Mouse (Mus musculus): ENCODE measurements around the gene Tmem53. TPM values are rescaled to one million over a fixed set of nuclear protein-coding genes. Genes with fewer than 3 reads are reported as not detected.
A peak's percentile ranks its signal among the peaks of the same experiment; 100 is the strongest.

The Tmem53 gene
- polyA plus RNA-seq, 1 experiment, result 7.0 TPM

- no peaks in the 10 kb centered on the region for H3K4me1 ChIP-seq (ENCODE audit: control insufficient read depth, insufficient read depth, low read length)
- no peaks in the 10 kb centered on the region for H3K27me3 ChIP-seq (ENCODE audit: control insufficient read depth, insufficient read depth, low read length)
- no peak overlapping the region for H3K4me3 ChIP-seq (replicated peaks; ENCODE audit: insufficient read depth, low read depth, low read length)
- 89% methylated on average over 2 of the region's 2 CpGs for WGBS
- no peak overlapping the region for H3K27ac ChIP-seq (ENCODE audit: insufficient read depth, low read length)
- TF ChIP-seq POLR2A (IDR thresholded peaks at IDR 0.05; ENCODE audit: borderline replicate concordance, insufficient read depth, low read length) (no peak), CTCF (IDR thresholded peaks at IDR 0.05; ENCODE audit: borderline replicate concordance, insufficient read depth, low read depth, low read length) (no peak)
- no peak for DNase-seq
Observed at GRCm38 (mm10) chr4:117231208-117231607, 20.5 kb upstream of the Tmem53 start.

GRCm38 (mm10) chr4:117234166-117234741 lies 17.5 kb upstream of the Tmem53 start:
- DNase-seq, result no peak
- no peak overlapping the region for H3K27ac ChIP-seq (ENCODE audit: insufficient read depth, low read length)
- TF ChIP-seq POLR2A (IDR thresholded peaks at IDR 0.05; ENCODE audit: borderline replicate concordance, insufficient read depth, low read length) (no peak), CTCF (IDR thresholded peaks at IDR 0.05; ENCODE audit: borderline replicate concordance, insufficient read depth, low read depth, low read length) (no peak)
- no peaks in the 10 kb centered on the region for H3K4me1 ChIP-seq (ENCODE audit: control insufficient read depth, insufficient read depth, low read length)
- H3K4me3 ChIP-seq (replicated peaks; ENCODE audit: insufficient read depth, low read depth, low read length), result no peak overlapping the region
- 89% methylated on average over 7 of the region's 7 CpGs for WGBS
- no peaks in the 10 kb centered on the region for H3K27me3 ChIP-seq (ENCODE audit: control insufficient read depth, insufficient read depth, low read length)

- Histone ChIP-seq H3K4me1 (ENCODE audit: control insufficient read depth, insufficient read depth, low read length) (no peaks in the 10 kb centered on the region), H3K27ac (ENCODE audit: insufficient read depth, low read length) (no peak overlapping the region), H3K4me3 (replicated peaks; ENCODE audit: insufficient read depth, low read depth, low read length) (no peak overlapping the region), H3K27me3 (ENCODE audit: control insufficient read depth, insufficient read depth, low read length) (no peaks in the 10 kb centered on the region)
- DNase-seq, result no peak
- TF ChIP-seq CTCF (IDR thresholded peaks at IDR 0.05; ENCODE audit: borderline replicate concordance, insufficient read depth, low read depth, low read length) (no peak), POLR2A (IDR thresholded peaks at IDR 0.05; ENCODE audit: borderline replicate concordance, insufficient read depth, low read length) (no peak)
- 27% methylated on average over 4 of the region's 4 CpGs for WGBS
Observed at GRCm38 (mm10) chr4:117235822-117236221, 15.9 kb upstream of the Tmem53 start.

GRCm38 (mm10) chr4:117239153-117239552 lies 12.6 kb upstream of the Tmem53 start:
- no peak overlapping the region for H3K27ac ChIP-seq (ENCODE audit: insufficient read depth, low read length)
- TF ChIP-seq CTCF (IDR thresholded peaks at IDR 0.05; ENCODE audit: borderline replicate concordance, insufficient read depth, low read depth, low read length) (no peak), POLR2A (IDR thresholded peaks at IDR 0.05; ENCODE audit: borderline replicate concordance, insufficient read depth, low read length) (no peak)
- WGBS, result 64% methylated on average over 2 of the region's 2 CpGs
- H3K4me1 ChIP-seq (ENCODE audit: control insufficient read depth, insufficient read depth, low read length), result no peaks in the 10 kb centered on the region
- H3K27me3 ChIP-seq (ENCODE audit: control insufficient read depth, insufficient read depth, low read length), result no peaks in the 10 kb centered on the region
- no peak for DNase-seq
- H3K4me3 ChIP-seq (replicated peaks; ENCODE audit: insufficient read depth, low read depth, low read length), result no peak overlapping the region

GRCm38 (mm10) chr4:117240867-117241266 lies 10.9 kb upstream of the Tmem53 start:
- Histone ChIP-seq H3K4me1 (ENCODE audit: control insufficient read depth, insufficient read depth, low read length) (no peaks in the 10 kb centered on the region), H3K27ac (ENCODE audit: insufficient read depth, low read length) (no peak overlapping the region), H3K4me3 (replicated peaks; ENCODE audit: insufficient read depth, low read depth, low read length) (no peak overlapping the region), H3K27me3 (ENCODE audit: control insufficient read depth, insufficient read depth, low read length) (no peaks in the 10 kb centered on the region)
- DNase-seq, result peak; percentile 27 to 57
- WGBS, result 11% methylated on average over 6 of the region's 6 CpGs
- TF ChIP-seq POLR2A (IDR thresholded peaks at IDR 0.05; ENCODE audit: borderline replicate concordance, insufficient read depth, low read length) (no peak), CTCF (IDR thresholded peaks at IDR 0.05; ENCODE audit: borderline replicate concordance, insufficient read depth, low read depth, low read length) (no peak)

GRCm38 (mm10) chr4:117250982-117251381 lies 769 bp upstream of the Tmem53 start:
- H3K4me3 ChIP-seq (replicated peaks; ENCODE audit: insufficient read depth, low read depth, low read length), result no peak overlapping the region
- TF ChIP-seq CTCF (IDR thresholded peaks at IDR 0.05; ENCODE audit: borderline replicate concordance, insufficient read depth, low read depth, low read length), result no peak
- TF ChIP-seq POLR2A (IDR thresholded peaks at IDR 0.05; ENCODE audit: borderline replicate concordance, insufficient read depth, low read length), result no peak
- 0 out of 2 replicates have a peak, but pooled peaks cover 4% of the 10 kb centered on the region for H3K4me1 ChIP-seq (ENCODE audit: control insufficient read depth, insufficient read depth, low read length)
- WGBS, result 82% methylated on average over 1 of the region's 1 CpGs
- H3K27me3 ChIP-seq (ENCODE audit: control insufficient read depth, insufficient read depth, low read length), result no peaks in the 10 kb centered on the region
- no peak for DNase-seq
- no peak overlapping the region for H3K27ac ChIP-seq (ENCODE audit: insufficient read depth, low read length)

- no peak for DNase-seq
- TF ChIP-seq POLR2A (IDR thresholded peaks at IDR 0.05; ENCODE audit: borderline replicate concordance, insufficient read depth, low read length) (no peak), CTCF (IDR thresholded peaks at IDR 0.05; ENCODE audit: borderline replicate concordance, insufficient read depth, low read depth, low read length) (no peak)
- H3K27ac ChIP-seq (ENCODE audit: insufficient read depth, low read length), result no peak overlapping the region
- 0 out of 2 replicates have a peak, but pooled peaks cover 4% of the 10 kb centered on the region for H3K4me1 ChIP-seq (ENCODE audit: control insufficient read depth, insufficient read depth, low read length)
- no peaks in the 10 kb centered on the region for H3K27me3 ChIP-seq (ENCODE audit: control insufficient read depth, insufficient read depth, low read length)
- WGBS, result 63% methylated on average over 5 of the region's 5 CpGs
- H3K4me3 ChIP-seq (replicated peaks; ENCODE audit: insufficient read depth, low read depth, low read length), result no peak overlapping the region
Observed at GRCm38 (mm10) chr4:117252351-117252750, 600 bp downstream of the Tmem53 start.

- 0 out of 2 replicates have a peak, but pooled peaks cover 4% of the 10 kb centered on the region for H3K4me1 ChIP-seq (ENCODE audit: control insufficient read depth, insufficient read depth, low read length)
- H3K27me3 ChIP-seq (ENCODE audit: control insufficient read depth, insufficient read depth, low read length), result no peaks in the 10 kb centered on the region
- H3K27ac ChIP-seq (ENCODE audit: insufficient read depth, low read length), result no peak overlapping the region
- no peak for TF ChIP-seq POLR2A (IDR thresholded peaks at IDR 0.05; ENCODE audit: borderline replicate concordance, insufficient read depth, low read length)
- TF ChIP-seq CTCF (IDR thresholded peaks at IDR 0.05; ENCODE audit: borderline replicate concordance, insufficient read depth, low read depth, low read length), result no peak
- H3K4me3 ChIP-seq (replicated peaks; ENCODE audit: insufficient read depth, low read depth, low read length), result no peak overlapping the region
- DNase-seq, result no peak
- 93% methylated on average over 5 of the region's 5 CpGs for WGBS
Observed at GRCm38 (mm10) chr4:117252755-117253154, 1.0 kb downstream of the Tmem53 start.
